Mouse (Mus musculus): Measurements from ENCODE around the gene Igsf8. TPM values are rescaled to one million over a fixed set of nuclear protein-coding genes. Genes with fewer than 3 reads are reported as not detected.
A peak's percentile ranks its signal among the peaks of the same experiment; 100 is the strongest.

Igsf8 gene
- total and polyA plus RNA-seq, 2 experiments from 2014 or later: 90.8 to 136 TPM

GRCm38 (mm10) chr1:172292880-172293279 is 31.4 kb downstream of the Igsf8 start:
- H3K4me1 ChIP-seq (ENCODE audit: insufficient read depth, low read length): peaks cover 10% of the 10 kb centered on the region
- H3K4me3 ChIP-seq (ENCODE audit: low read length): no peak overlapping the region
- no peaks in the 10 kb centered on the region for H3K9me3 ChIP-seq (ENCODE audit: low read length)
- no peaks in the 10 kb centered on the region for H3K27me3 ChIP-seq (ENCODE audit: insufficient read depth, low read length)
- DNase-seq (ENCODE audit: low spot score) (no peak), ATAC-seq (no peak)
- H3K36me3 ChIP-seq (ENCODE audit: insufficient read depth, low read length): no peaks in the 10 kb centered on the region
- peak overlapping the region; percentile 48 for H3K27ac ChIP-seq
- TF ChIP-seq CTCF (IDR thresholded peaks at IDR 0.05; ENCODE audit: low read depth): no peak
- no peak overlapping the region for H3K4me2 ChIP-seq (ENCODE audit: low read depth, low read length)
- 95% methylated on average over 2 of the region's 2 CpGs for WGBS
- no peak overlapping the region for H3K9ac ChIP-seq (replicated peaks; ENCODE audit: low read length)

GRCm38 (mm10) chr1:172293449-172293848 is 32.0 kb downstream of the Igsf8 start:
- TF ChIP-seq CTCF (IDR thresholded peaks at IDR 0.05; ENCODE audit: low read depth): no peak
- Histone ChIP-seq H3K36me3 (ENCODE audit: insufficient read depth, low read length) (no peaks in the 10 kb centered on the region), H3K27me3 (ENCODE audit: insufficient read depth, low read length) (no peaks in the 10 kb centered on the region), H3K4me2 (ENCODE audit: low read depth, low read length) (no peak overlapping the region), H3K4me1 (ENCODE audit: insufficient read depth, low read length) (peaks cover 14% of the 10 kb centered on the region), H3K9ac (replicated peaks; ENCODE audit: low read length) (no peak overlapping the region), H3K4me3 (ENCODE audit: low read length) (no peak overlapping the region), H3K9me3 (ENCODE audit: low read length) (no peaks in the 10 kb centered on the region), H3K27ac (peak overlapping the region; percentile 87; the same call in 1 of the 2 replicates)
- ATAC-seq (no peak), DNase-seq (ENCODE audit: low spot score) (no peak)
- 75% methylated on average over 11 of the region's 11 CpGs for WGBS

- Histone ChIP-seq H3K4me2 (ENCODE audit: low read depth, low read length) (peak overlapping the region; percentile 53), H3K9me3 (ENCODE audit: low read length) (no peaks in the 10 kb centered on the region), H3K27me3 (ENCODE audit: insufficient read depth, low read length) (no peaks in the 10 kb centered on the region), H3K9ac (replicated peaks; ENCODE audit: low read length) (peak overlapping the region; percentile 61), H3K4me1 (ENCODE audit: insufficient read depth, low read length) (peaks cover 15% of the 10 kb centered on the region), H3K36me3 (ENCODE audit: insufficient read depth, low read length) (no peaks in the 10 kb centered on the region), H3K27ac (peak overlapping the region; percentile 87), H3K4me3 (ENCODE audit: low read length) (peak overlapping the region; percentile 39)
- ATAC-seq (peak; percentile 88), DNase-seq (ENCODE audit: low spot score) (peak; percentile 83)
- WGBS: 31% methylated on average over 4 of the region's 4 CpGs
- TF ChIP-seq CTCF (IDR thresholded peaks at IDR 0.05; ENCODE audit: low read depth): no peak
Observed at GRCm38 (mm10) chr1:172295751-172296197, 34.3 kb downstream of the Igsf8 start.

GRCm38 (mm10) chr1:172296816-172297510 is 35.5 kb downstream of the Igsf8 start:
- peak overlapping the region; percentile 53 for H3K4me2 ChIP-seq (ENCODE audit: low read depth, low read length)

DNA sequence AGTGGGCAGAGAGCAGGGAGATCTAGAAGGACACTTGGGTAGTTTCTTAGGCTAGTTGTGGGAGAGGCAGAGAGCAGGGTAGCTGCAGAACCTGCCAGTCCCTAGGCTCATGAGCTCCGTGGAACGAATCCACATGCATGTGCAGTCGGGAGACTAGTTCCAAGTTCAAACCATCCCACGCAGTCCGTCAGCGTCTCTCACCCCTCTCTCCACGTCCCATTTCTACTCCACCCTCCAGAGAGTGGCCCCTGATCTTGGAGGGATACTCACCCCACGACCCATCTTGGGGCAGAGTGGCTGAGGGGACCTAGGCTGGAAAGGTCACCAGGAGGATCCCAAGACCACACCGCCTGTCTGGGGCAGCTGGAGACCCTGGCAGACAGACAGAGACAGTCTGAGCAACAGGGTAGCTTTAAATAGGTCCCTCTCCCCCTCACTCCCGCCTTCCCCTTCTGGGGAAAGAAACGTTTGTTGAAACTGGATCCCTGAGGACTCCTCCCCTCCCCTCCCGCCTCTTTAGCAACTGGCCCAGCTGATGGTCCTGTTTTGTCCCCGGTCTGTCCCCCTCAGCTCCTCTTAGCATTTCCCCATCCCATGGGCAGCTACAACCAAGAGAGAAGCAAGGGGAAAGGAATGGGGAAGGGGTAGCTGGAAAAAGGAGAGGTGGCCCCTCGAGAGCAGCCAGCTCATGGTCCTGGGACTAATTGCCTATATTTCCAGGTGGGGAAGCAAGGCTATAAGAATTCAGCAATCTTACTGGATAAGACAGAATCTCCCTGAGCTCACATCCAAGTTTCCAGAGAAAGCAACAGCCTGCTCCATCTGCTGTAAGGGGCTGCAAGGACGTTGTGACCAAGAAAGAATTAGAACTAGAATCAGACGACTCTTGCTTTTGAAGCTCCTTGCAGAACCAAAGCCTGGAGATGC is 36.4 kb downstream of the Igsf8 start, which contains the start of gene Atp1a2:
Gene Atp1a2, minus strand, starts transcription at position 454 of the 927 bp plus-strand sequence.
- Histone ChIP-seq H3K27me3 (ENCODE audit: insufficient read depth, low read length) (no peaks in the 10 kb centered on the region), H3K4me2 (ENCODE audit: low read depth, low read length) (peak within 1 kb of the TSS; percentile 53), H3K9ac (replicated peaks; ENCODE audit: low read length) (peak within 1 kb of the TSS; percentile 61), H3K4me1 (ENCODE audit: insufficient read depth, low read length) (peaks cover 20% of the 10 kb centered on the region), H3K9me3 (ENCODE audit: low read length) (no peaks in the 10 kb centered on the region), H3K4me3 (ENCODE audit: low read length) (peak within 1 kb of the TSS; percentile 39), H3K27ac (peak within 1 kb of the TSS; percentile 87), H3K36me3 (ENCODE audit: insufficient read depth, low read length) (no peaks in the 10 kb centered on the region)
- no peak for TF ChIP-seq CTCF (IDR thresholded peaks at IDR 0.05; ENCODE audit: low read depth)
- ATAC-seq (peak; percentile 50), DNase-seq (ENCODE audit: low spot score) (peak; percentile 76)
- whole genome bisulfite sequencing: 10% methylated on average over 16 of the region's 16 CpGs

More at GRCm38 (mm10) chr1:172296816-172297510, 35.5 kb downstream of the Igsf8 start:
- TF ChIP-seq CTCF (IDR thresholded peaks at IDR 0.05; ENCODE audit: low read depth): no peak
- WGBS: 59% methylated on average over 6 of the region's 6 CpGs
- H3K4me1 ChIP-seq (ENCODE audit: insufficient read depth, low read length): peaks cover 20% of the 10 kb centered on the region
- H3K4me3 ChIP-seq (ENCODE audit: low read length): peak overlapping the region; percentile 39
- ATAC-seq: no peak
- peak overlapping the region; percentile 87 for H3K27ac ChIP-seq
- no peaks in the 10 kb centered on the region for H3K9me3 ChIP-seq (ENCODE audit: low read length)
- peak; percentile 43 for DNase-seq (ENCODE audit: low spot score)
- peak overlapping the region; percentile 61 for H3K9ac ChIP-seq (replicated peaks; ENCODE audit: low read length)
- H3K27me3 ChIP-seq (ENCODE audit: insufficient read depth, low read length): no peaks in the 10 kb centered on the region
- no peaks in the 10 kb centered on the region for H3K36me3 ChIP-seq (ENCODE audit: insufficient read depth, low read length)

GRCm38 (mm10) chr1:172299528-172299927 is 38.1 kb downstream of the Igsf8 start:
- Histone ChIP-seq H3K9me3 (ENCODE audit: low read length) (no peaks in the 10 kb centered on the region), H3K4me1 (ENCODE audit: insufficient read depth, low read length) (peaks cover 15% of the 10 kb centered on the region), H3K27me3 (ENCODE audit: insufficient read depth, low read length) (no peaks in the 10 kb centered on the region), H3K4me2 (ENCODE audit: low read depth, low read length) (no peak overlapping the region), H3K9ac (replicated peaks; ENCODE audit: low read length) (no peak overlapping the region), H3K27ac (peak overlapping the region; percentile 70), H3K4me3 (ENCODE audit: low read length) (no peak overlapping the region), H3K36me3 (ENCODE audit: insufficient read depth, low read length) (no peaks in the 10 kb centered on the region)
- TF ChIP-seq CTCF (IDR thresholded peaks at IDR 0.05; ENCODE audit: low read depth): no peak
- 44% methylated on average over 7 of the region's 7 CpGs for WGBS
- ATAC-seq: no peak
- DNase-seq (ENCODE audit: low spot score): peak; percentile 39

All from hindbrain, postnatal 0 days (tissue).